Mouse (Mus musculus): ENCODE measurements around the gene Evi5. TPM values are rescaled to one million over a fixed set of nuclear protein-coding genes. Genes with fewer than 3 reads are reported as not detected.

Gene Evi5
- polyA plus RNA-seq, 1 experiment = 6.8 TPM

GRCm38 (mm10) chr5:107855546-107855945 lies 19.4 kb downstream of the Evi5 start:
- TF ChIP-seq MYOD1 (IDR thresholded peaks at IDR 0.05; ENCODE audit: control insufficient read depth, insufficient read length, low read depth) (no peak), CTCF (IDR thresholded peaks at IDR 0.05; ENCODE audit: control insufficient read depth, insufficient read depth, insufficient read length) (no peak), MAX (IDR thresholded peaks at IDR 0.05) (no peak), CEBPB (IDR thresholded peaks at IDR 0.05; ENCODE audit: low read depth) (no peak), USF1 (IDR thresholded peaks at IDR 0.05; ENCODE audit: low read depth) (no peak), MYOG (IDR thresholded peaks at IDR 0.05; ENCODE audit: control insufficient read depth, extremely low read depth, insufficient read length) (no peak), FOSL1 (IDR thresholded peaks at IDR 0.05; ENCODE audit: insufficient read depth, low read length, poor library complexity, severe bottlenecking) (no peak)
- H3K79me3 ChIP-seq (ENCODE audit: low read depth) = peaks cover 41% of the 10 kb centered on the region

GRCm38 (mm10) chr5:107854556-107854955 lies 20.4 kb downstream of the Evi5 start:
- no peak overlapping the region for H3ac ChIP-seq (ENCODE audit: control insufficient read depth, insufficient read length, low read depth)
- no peak for TF ChIP-seq MYOD1 (IDR thresholded peaks at IDR 0.05; ENCODE audit: control insufficient read depth, insufficient read length, low read depth)
- no peak for TF ChIP-seq CTCF (IDR thresholded peaks at IDR 0.05; ENCODE audit: control insufficient read depth, insufficient read depth, insufficient read length)
- no peak for TF ChIP-seq CEBPB (IDR thresholded peaks at IDR 0.05; ENCODE audit: low read depth)
- no peak for TF ChIP-seq MYOG (IDR thresholded peaks at IDR 0.05; ENCODE audit: control insufficient read depth, extremely low read depth, insufficient read length)
- no peak for TF ChIP-seq FOSL1 (IDR thresholded peaks at IDR 0.05; ENCODE audit: insufficient read depth, low read length, poor library complexity, severe bottlenecking)
- no peak for TF ChIP-seq USF1 (IDR thresholded peaks at IDR 0.05; ENCODE audit: low read depth)
- no peak for TF ChIP-seq MAX (IDR thresholded peaks at IDR 0.05)
- H3K36me3 ChIP-seq (ENCODE audit: control insufficient read depth, insufficient read depth) = no peaks in the 10 kb centered on the region
- H3K4me3 ChIP-seq (ENCODE audit: insufficient read depth, poor library complexity, severe bottlenecking) = no peak overlapping the region
- peaks cover 36% of the 10 kb centered on the region for H3K79me3 ChIP-seq (ENCODE audit: low read depth)
- H3K79me2 ChIP-seq (ENCODE audit: control insufficient read depth, insufficient read depth) = peaks cover 85% of the 10 kb centered on the region
- H3K27me3 ChIP-seq (ENCODE audit: control insufficient read depth, insufficient read depth, insufficient read length) = no peaks in the 10 kb centered on the region

More at GRCm38 (mm10) chr5:107855546-107855945, 19.4 kb downstream of the Evi5 start:
- Histone ChIP-seq H3ac (ENCODE audit: control insufficient read depth, insufficient read length, low read depth) (no peak overlapping the region), H3K27me3 (ENCODE audit: control insufficient read depth, insufficient read depth, insufficient read length) (no peaks in the 10 kb centered on the region), H3K4me3 (ENCODE audit: insufficient read depth, poor library complexity, severe bottlenecking) (no peak overlapping the region), H3K36me3 (ENCODE audit: control insufficient read depth, insufficient read depth) (no peaks in the 10 kb centered on the region), H3K79me2 (ENCODE audit: control insufficient read depth, insufficient read depth) (peaks cover 86% of the 10 kb centered on the region)

- Histone ChIP-seq H3K79me3 (ENCODE audit: low read depth) (peaks cover 37% of the 10 kb centered on the region), H3K27me3 (ENCODE audit: control insufficient read depth, insufficient read depth, insufficient read length) (no peaks in the 10 kb centered on the region), H3K36me3 (ENCODE audit: control insufficient read depth, insufficient read depth) (no peaks in the 10 kb centered on the region), H3ac (ENCODE audit: control insufficient read depth, insufficient read length, low read depth) (no peak overlapping the region), H3K79me2 (ENCODE audit: control insufficient read depth, insufficient read depth) (peaks cover 85% of the 10 kb centered on the region), H3K4me3 (ENCODE audit: insufficient read depth, poor library complexity, severe bottlenecking) (no peak overlapping the region)
- TF ChIP-seq MYOD1 (IDR thresholded peaks at IDR 0.05; ENCODE audit: control insufficient read depth, insufficient read length, low read depth) = no peak
- no peak for TF ChIP-seq USF1 (IDR thresholded peaks at IDR 0.05; ENCODE audit: low read depth)
- TF ChIP-seq FOSL1 (IDR thresholded peaks at IDR 0.05; ENCODE audit: insufficient read depth, low read length, poor library complexity, severe bottlenecking) = no peak
- no peak for TF ChIP-seq MYOG (IDR thresholded peaks at IDR 0.05; ENCODE audit: control insufficient read depth, extremely low read depth, insufficient read length)
- TF ChIP-seq CTCF (IDR thresholded peaks at IDR 0.05; ENCODE audit: control insufficient read depth, insufficient read depth, insufficient read length) = no peak
- TF ChIP-seq MAX (IDR thresholded peaks at IDR 0.05) = no peak
- TF ChIP-seq CEBPB (IDR thresholded peaks at IDR 0.05; ENCODE audit: low read depth) = no peak
These were observed 21.1 kb downstream of the Evi5 start for GRCm38 (mm10) chr5:107853807-107854206.

GRCm38 (mm10) chr5:107848964-107849363 lies 25.9 kb downstream of the Evi5 start:
- TF ChIP-seq USF1 (IDR thresholded peaks at IDR 0.05; ENCODE audit: low read depth) = no peak
- no peak for TF ChIP-seq FOSL1 (IDR thresholded peaks at IDR 0.05; ENCODE audit: insufficient read depth, low read length, poor library complexity, severe bottlenecking)
- no peak for TF ChIP-seq CEBPB (IDR thresholded peaks at IDR 0.05; ENCODE audit: low read depth)
- no peak for TF ChIP-seq MYOD1 (IDR thresholded peaks at IDR 0.05; ENCODE audit: control insufficient read depth, insufficient read length, low read depth)
- no peak for TF ChIP-seq CTCF (IDR thresholded peaks at IDR 0.05; ENCODE audit: control insufficient read depth, insufficient read depth, insufficient read length)
- no peak for TF ChIP-seq MAX (IDR thresholded peaks at IDR 0.05)
- no peak for TF ChIP-seq MYOG (IDR thresholded peaks at IDR 0.05; ENCODE audit: control insufficient read depth, extremely low read depth, insufficient read length)
- Histone ChIP-seq H3K79me3 (ENCODE audit: low read depth) (peaks cover 33% of the 10 kb centered on the region), H3K4me3 (ENCODE audit: insufficient read depth, poor library complexity, severe bottlenecking) (no peak overlapping the region), H3K36me3 (ENCODE audit: control insufficient read depth, insufficient read depth) (no peaks in the 10 kb centered on the region), H3K27me3 (ENCODE audit: control insufficient read depth, insufficient read depth, insufficient read length) (no peaks in the 10 kb centered on the region), H3K79me2 (ENCODE audit: control insufficient read depth, insufficient read depth) (peaks cover 74% of the 10 kb centered on the region), H3ac (ENCODE audit: control insufficient read depth, insufficient read length, low read depth) (no peak overlapping the region)

- TF ChIP-seq CTCF (IDR thresholded peaks at IDR 0.05; ENCODE audit: control insufficient read depth, insufficient read depth, insufficient read length) (no peak), MAX (IDR thresholded peaks at IDR 0.05) (no peak), CEBPB (IDR thresholded peaks at IDR 0.05; ENCODE audit: low read depth) (no peak), MYOG (IDR thresholded peaks at IDR 0.05; ENCODE audit: control insufficient read depth, extremely low read depth, insufficient read length) (no peak), FOSL1 (IDR thresholded peaks at IDR 0.05; ENCODE audit: insufficient read depth, low read length, poor library complexity, severe bottlenecking) (no peak), MYOD1 (IDR thresholded peaks at IDR 0.05; ENCODE audit: control insufficient read depth, insufficient read length, low read depth) (no peak), USF1 (IDR thresholded peaks at IDR 0.05; ENCODE audit: low read depth) (no peak)
- H3K79me2 ChIP-seq (ENCODE audit: control insufficient read depth, insufficient read depth) = peaks cover 68% of the 10 kb centered on the region
- H3K27me3 ChIP-seq (ENCODE audit: control insufficient read depth, insufficient read depth, insufficient read length) = no peaks in the 10 kb centered on the region
- peaks cover 28% of the 10 kb centered on the region for H3K79me3 ChIP-seq (ENCODE audit: low read depth)
- H3K36me3 ChIP-seq (ENCODE audit: control insufficient read depth, insufficient read depth) = no peaks in the 10 kb centered on the region
- H3ac ChIP-seq (ENCODE audit: control insufficient read depth, insufficient read length, low read depth) = no peak overlapping the region
- no peak overlapping the region for H3K4me3 ChIP-seq (ENCODE audit: insufficient read depth, poor library complexity, severe bottlenecking)
These were observed 27.1 kb downstream of the Evi5 start for GRCm38 (mm10) chr5:107847817-107848216.
